Mouse (Mus musculus) lung, postnatal 0 days (tissue): ENCODE data around the gene Kcnh8.

Experiments used
- CTCF ChIP-seq: IDR thresholded peaks from 2 replicates; pipeline ENCODE4 v1.5.1; 2016; ENCODE audit warnings: antibody characterized with exemption, mild to moderate bottlenecking
- EP300 ChIP-seq: IDR thresholded peaks from 2 replicates; pipeline ENCODE4 v1.6.1; 2016; ENCODE audit warnings: antibody characterized with exemption, mild to moderate bottlenecking, control low read depth

DNA sequence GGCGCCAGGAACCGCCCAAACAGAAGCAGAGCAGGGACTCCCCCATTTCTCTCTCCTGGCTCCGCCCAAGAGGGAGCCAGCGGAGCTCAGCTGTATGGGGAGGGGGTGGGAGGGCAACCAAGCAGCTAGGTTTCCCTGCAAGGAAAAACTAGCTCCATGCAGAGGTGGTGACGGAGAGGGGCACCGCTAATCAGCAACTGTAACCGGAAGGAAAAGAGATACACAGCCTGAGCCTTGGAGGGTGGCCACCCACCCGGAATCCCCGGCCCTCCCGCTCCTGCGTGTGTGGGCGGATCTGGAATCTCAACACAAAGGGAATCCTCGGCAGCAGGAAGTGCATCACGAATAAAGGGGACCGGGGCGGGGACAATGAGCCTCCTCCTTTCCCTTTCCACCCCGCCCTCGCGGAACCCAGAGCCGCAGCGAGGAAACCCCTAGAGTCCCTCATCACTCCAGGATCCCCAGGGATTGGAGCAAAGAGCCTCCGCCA, 1.6 kb upstream of the Kcnh8 start:
- TF ChIP-seq CTCF, result no peak
- TF ChIP-seq EP300, result no peak
